Mouse (Mus musculus): ENCODE measurements around the gene Sypl. TPM values are rescaled to one million over a fixed set of nuclear protein-coding genes. Genes with fewer than 3 reads are reported as not detected.

The Sypl gene
- polyA plus RNA-seq, 1 experiment from 2014 or later, result 63.0 TPM

GRCm38 (mm10) chr12:32952416-32952815, 1.3 kb upstream of the Sypl start:
- Histone ChIP-seq H3K9ac (ENCODE audit: low read length) (no peak overlapping the region), H3K36me3 (ENCODE audit: control insufficient read depth, insufficient read depth, low read length) (no peaks in the 10 kb centered on the region), H3K27me3 (ENCODE audit: control insufficient read depth, insufficient read depth, low read length) (no peaks in the 10 kb centered on the region), H3K4me2 (ENCODE audit: low read depth, severe bottlenecking) (no peak overlapping the region), H3K9me3 (ENCODE audit: control insufficient read depth, low read length) (no peaks in the 10 kb centered on the region), H3K27ac (replicated peaks; ENCODE audit: low read depth, low read length) (no peak overlapping the region), H3K4me3 (ENCODE audit: low read depth, low read length) (no peak overlapping the region), H3K4me1 (ENCODE audit: control insufficient read depth, insufficient read depth, low read length) (no peaks in the 10 kb centered on the region)
- DNase-seq (ENCODE audit: low spot score) (no peak), ATAC-seq (ENCODE audit: insufficient number of reproducible peaks, low FRiP score, low TSS enrichment, low read depth) (no peak)
- WGBS, result 31% methylated on average over 3 of the region's 3 CpGs

GRCm38 (mm10) chr12:32953066-32953465, 625 bp upstream of the Sypl start:
- no peak for DNase-seq (ENCODE audit: low spot score)
- H3K9ac ChIP-seq (ENCODE audit: low read length), result peak overlapping the region; percentile 55
- WGBS, result 17% methylated on average over 6 of the region's 6 CpGs
- no peaks in the 10 kb centered on the region for H3K27me3 ChIP-seq (ENCODE audit: control insufficient read depth, insufficient read depth, low read length)
- peak overlapping the region; percentile 65 for H3K4me2 ChIP-seq (ENCODE audit: low read depth, severe bottlenecking)
- no peak overlapping the region; the same call in 1 of the 2 replicates for H3K27ac ChIP-seq (replicated peaks; ENCODE audit: low read depth, low read length)
- no peaks in the 10 kb centered on the region for H3K9me3 ChIP-seq (ENCODE audit: control insufficient read depth, low read length)
- H3K36me3 ChIP-seq (ENCODE audit: control insufficient read depth, insufficient read depth, low read length), result no peaks in the 10 kb centered on the region
- peak overlapping the region; percentile 77 for H3K4me3 ChIP-seq (ENCODE audit: low read depth, low read length)
- no peak for ATAC-seq (ENCODE audit: insufficient number of reproducible peaks, low FRiP score, low TSS enrichment, low read depth)
- no peaks in the 10 kb centered on the region for H3K4me1 ChIP-seq (ENCODE audit: control insufficient read depth, insufficient read depth, low read length)

GRCm38 (mm10) chr12:32954216-32955021, 728 bp downstream of the Sypl start:
- Histone ChIP-seq H3K4me1 (ENCODE audit: control insufficient read depth, insufficient read depth, low read length) (no peaks in the 10 kb centered on the region), H3K36me3 (ENCODE audit: control insufficient read depth, insufficient read depth, low read length) (no peaks in the 10 kb centered on the region), H3K4me2 (ENCODE audit: low read depth, severe bottlenecking) (peak overlapping the region; percentile 76), H3K9ac (ENCODE audit: low read length) (peak overlapping the region; percentile 77), H3K27ac (replicated peaks; ENCODE audit: low read depth, low read length) (peak overlapping the region; percentile 84), H3K9me3 (ENCODE audit: control insufficient read depth, low read length) (no peaks in the 10 kb centered on the region), H3K4me3 (ENCODE audit: low read depth, low read length) (peak overlapping the region; percentile 77), H3K27me3 (ENCODE audit: control insufficient read depth, insufficient read depth, low read length) (no peaks in the 10 kb centered on the region)
- DNase-seq (ENCODE audit: low spot score) (no peak), ATAC-seq (ENCODE audit: insufficient number of reproducible peaks, low FRiP score, low TSS enrichment, low read depth) (peak; percentile 67)
- under 1% methylated on average over 66 of the region's 71 CpGs for WGBS

DNA sequence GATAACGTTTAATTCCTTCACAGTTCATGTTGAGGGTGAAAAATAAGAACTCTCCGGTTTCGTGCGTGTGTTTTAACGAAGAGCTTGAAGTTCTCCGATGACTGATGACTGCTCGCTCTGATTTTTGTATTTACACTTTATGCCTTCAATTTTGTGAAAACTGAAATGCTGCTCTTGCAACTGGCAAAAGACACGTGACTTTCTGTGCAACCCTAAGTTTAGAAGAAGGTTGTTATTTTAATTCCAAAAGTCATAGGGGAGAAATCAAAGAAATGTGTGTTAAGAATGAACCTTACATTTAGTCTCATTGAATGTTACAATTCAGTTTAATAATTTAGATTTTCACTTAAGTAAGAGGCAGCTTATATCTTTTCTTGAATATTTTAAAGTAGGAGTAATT, 1.3 kb downstream of the Sypl start:
- WGBS, result 4% methylated on average over 8 of the region's 8 CpGs
- DNase-seq (ENCODE audit: low spot score) (no peak), ATAC-seq (ENCODE audit: insufficient number of reproducible peaks, low FRiP score, low TSS enrichment, low read depth) (no peak)
- H3K27me3 ChIP-seq (ENCODE audit: control insufficient read depth, insufficient read depth, low read length), result no peaks in the 10 kb centered on the region
- peak overlapping the region; percentile 77 for H3K9ac ChIP-seq (ENCODE audit: low read length)
- H3K4me1 ChIP-seq (ENCODE audit: control insufficient read depth, insufficient read depth, low read length), result no peaks in the 10 kb centered on the region
- H3K9me3 ChIP-seq (ENCODE audit: control insufficient read depth, low read length), result no peaks in the 10 kb centered on the region
- H3K4me3 ChIP-seq (ENCODE audit: low read depth, low read length), result peak overlapping the region; percentile 77
- H3K27ac ChIP-seq (replicated peaks; ENCODE audit: low read depth, low read length), result no peak overlapping the region
- no peaks in the 10 kb centered on the region for H3K36me3 ChIP-seq (ENCODE audit: control insufficient read depth, insufficient read depth, low read length)
- H3K4me2 ChIP-seq (ENCODE audit: low read depth, severe bottlenecking), result peak overlapping the region; percentile 76

DNA sequence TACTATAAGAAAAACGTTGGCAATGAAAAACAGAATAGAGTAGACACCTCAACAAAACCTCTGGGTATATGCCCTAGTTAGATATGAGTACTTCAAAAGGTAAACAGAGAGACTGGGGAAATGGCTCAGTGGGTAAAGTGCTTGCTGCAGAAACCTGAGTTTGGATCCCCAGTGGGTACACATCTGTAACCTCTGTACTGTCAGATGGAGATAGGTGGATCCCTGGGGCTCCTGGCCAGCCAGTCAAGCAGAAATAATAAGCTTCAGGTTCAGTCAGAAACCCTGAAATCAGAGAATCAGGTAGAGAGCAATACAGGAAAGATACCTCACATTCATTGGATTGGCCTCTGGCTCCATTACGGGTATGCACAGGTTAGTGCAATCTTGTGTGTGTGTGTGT, 3.5 kb downstream of the Sypl start:
- no peak for DNase-seq (ENCODE audit: low spot score)
- no peak overlapping the region for H3K4me3 ChIP-seq (ENCODE audit: low read depth, low read length)
- H3K4me2 ChIP-seq (ENCODE audit: low read depth, severe bottlenecking), result no peak overlapping the region
- no peak overlapping the region for H3K9ac ChIP-seq (ENCODE audit: low read length)
- WGBS, result 77% methylated on average over 2 of the region's 2 CpGs
- ATAC-seq (ENCODE audit: insufficient number of reproducible peaks, low FRiP score, low TSS enrichment, low read depth), result no peak
- H3K4me1 ChIP-seq (ENCODE audit: control insufficient read depth, insufficient read depth, low read length), result no peaks in the 10 kb centered on the region
- H3K9me3 ChIP-seq (ENCODE audit: control insufficient read depth, low read length), result no peaks in the 10 kb centered on the region
- H3K27me3 ChIP-seq (ENCODE audit: control insufficient read depth, insufficient read depth, low read length), result no peaks in the 10 kb centered on the region
- H3K36me3 ChIP-seq (ENCODE audit: control insufficient read depth, insufficient read depth, low read length), result no peaks in the 10 kb centered on the region
- no peak overlapping the region for H3K27ac ChIP-seq (replicated peaks; ENCODE audit: low read depth, low read length)

DNA sequence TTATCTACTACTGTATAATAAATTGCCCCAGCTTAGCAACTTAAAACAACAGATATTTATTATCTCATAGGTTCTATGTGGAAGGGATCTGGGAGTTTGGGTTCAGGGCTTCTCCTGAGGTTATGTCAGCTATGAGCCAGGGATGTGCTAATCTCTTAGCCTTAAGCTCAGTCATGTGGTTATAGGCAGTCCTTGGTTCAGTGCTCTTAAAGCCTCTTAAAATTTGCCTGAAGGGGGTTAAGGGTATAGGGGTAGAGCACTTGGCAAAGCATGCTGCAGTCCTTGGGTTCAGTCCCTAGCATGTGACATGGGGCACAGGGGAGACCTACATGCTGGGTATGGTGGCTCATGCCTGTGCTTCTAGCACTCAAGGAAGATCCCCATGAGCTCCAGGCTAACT, 8.4 kb downstream of the Sypl start:
- Histone ChIP-seq H3K4me3 (ENCODE audit: low read depth, low read length) (no peak overlapping the region), H3K4me2 (ENCODE audit: low read depth, severe bottlenecking) (no peak overlapping the region), H3K9ac (ENCODE audit: low read length) (no peak overlapping the region), H3K27ac (replicated peaks; ENCODE audit: low read depth, low read length) (no peak overlapping the region), H3K4me1 (ENCODE audit: control insufficient read depth, insufficient read depth, low read length) (no peaks in the 10 kb centered on the region), H3K9me3 (ENCODE audit: control insufficient read depth, low read length) (no peaks in the 10 kb centered on the region), H3K36me3 (ENCODE audit: control insufficient read depth, insufficient read depth, low read length) (no peaks in the 10 kb centered on the region; the same call in 1 of the 2 replicates), H3K27me3 (ENCODE audit: control insufficient read depth, insufficient read depth, low read length) (no peaks in the 10 kb centered on the region)
- ATAC-seq (ENCODE audit: insufficient number of reproducible peaks, low FRiP score, low TSS enrichment, low read depth), result no peak
- DNase-seq (ENCODE audit: low spot score), result no peak

GRCm38 (mm10) chr12:32963858-32964257, 10.2 kb downstream of the Sypl start:
- ATAC-seq (ENCODE audit: insufficient number of reproducible peaks, low FRiP score, low TSS enrichment, low read depth) (no peak), DNase-seq (ENCODE audit: low spot score) (no peak)
- Histone ChIP-seq H3K4me2 (ENCODE audit: low read depth, severe bottlenecking) (no peak overlapping the region), H3K27me3 (ENCODE audit: control insufficient read depth, insufficient read depth, low read length) (no peaks in the 10 kb centered on the region), H3K9me3 (ENCODE audit: control insufficient read depth, low read length) (no peaks in the 10 kb centered on the region), H3K36me3 (ENCODE audit: control insufficient read depth, insufficient read depth, low read length) (no peaks in the 10 kb centered on the region; the same call in 1 of the 2 replicates), H3K9ac (ENCODE audit: low read length) (no peak overlapping the region), H3K27ac (replicated peaks; ENCODE audit: low read depth, low read length) (no peak overlapping the region), H3K4me1 (ENCODE audit: control insufficient read depth, insufficient read depth, low read length) (no peaks in the 10 kb centered on the region), H3K4me3 (ENCODE audit: low read depth, low read length) (no peak overlapping the region)
- WGBS, result 83% methylated on average over 4 of the region's 4 CpGs

DNA sequence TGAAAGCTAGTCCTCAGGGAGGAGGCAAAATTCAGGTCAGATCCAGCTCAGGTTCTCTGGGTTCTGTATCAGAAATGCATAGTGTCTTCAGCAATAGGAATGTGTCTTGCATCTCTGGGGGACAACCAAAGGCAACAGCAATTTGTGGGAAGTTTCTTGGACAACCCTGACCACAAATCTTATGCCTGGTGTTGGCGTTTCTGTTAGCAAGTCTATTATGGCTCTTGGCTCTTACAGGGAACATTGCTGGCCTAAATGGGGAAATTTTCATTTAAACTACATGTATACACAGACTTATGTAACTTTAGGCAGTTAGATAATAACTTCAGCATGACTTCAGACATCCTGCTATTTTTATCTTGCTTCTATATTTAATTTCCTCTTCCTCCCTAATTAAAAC, 18.6 kb downstream of the Sypl start:
- Histone ChIP-seq H3K4me2 (ENCODE audit: low read depth, severe bottlenecking) (no peak overlapping the region), H3K9ac (ENCODE audit: low read length) (no peak overlapping the region), H3K27ac (replicated peaks; ENCODE audit: low read depth, low read length) (no peak overlapping the region), H3K4me1 (ENCODE audit: control insufficient read depth, insufficient read depth, low read length) (no peaks in the 10 kb centered on the region), H3K9me3 (ENCODE audit: control insufficient read depth, low read length) (no peaks in the 10 kb centered on the region), H3K27me3 (ENCODE audit: control insufficient read depth, insufficient read depth, low read length) (no peaks in the 10 kb centered on the region), H3K36me3 (ENCODE audit: control insufficient read depth, insufficient read depth, low read length) (0 out of 2 replicates have a peak, but pooled peaks cover 2% of the 10 kb centered on the region), H3K4me3 (ENCODE audit: low read depth, low read length) (no peak overlapping the region)
- no peak for ATAC-seq (ENCODE audit: insufficient number of reproducible peaks, low FRiP score, low TSS enrichment, low read depth)
- 83% methylated on average over 1 of the region's 1 CpGs for WGBS
- no peak for DNase-seq (ENCODE audit: low spot score)

- Histone ChIP-seq H3K4me3 (ENCODE audit: low read depth, low read length) (no peak overlapping the region), H3K36me3 (ENCODE audit: control insufficient read depth, insufficient read depth, low read length) (no peaks in the 10 kb centered on the region), H3K4me1 (ENCODE audit: control insufficient read depth, insufficient read depth, low read length) (no peaks in the 10 kb centered on the region), H3K27me3 (ENCODE audit: control insufficient read depth, insufficient read depth, low read length) (no peaks in the 10 kb centered on the region), H3K9ac (ENCODE audit: low read length) (no peak overlapping the region), H3K27ac (replicated peaks; ENCODE audit: low read depth, low read length) (no peak overlapping the region), H3K9me3 (ENCODE audit: control insufficient read depth, low read length) (no peaks in the 10 kb centered on the region), H3K4me2 (ENCODE audit: low read depth, severe bottlenecking) (no peak overlapping the region)
- DNase-seq (ENCODE audit: low spot score) (no peak), ATAC-seq (ENCODE audit: insufficient number of reproducible peaks, low FRiP score, low TSS enrichment, low read depth) (no peak)
Observed at GRCm38 (mm10) chr12:32974893-32975292, 21.2 kb downstream of the Sypl start.
